Mouse (Mus musculus): ENCODE results near the gene Spcs1. TPM values are rescaled to one million over a fixed set of nuclear protein-coding genes. Genes with fewer than 3 reads are reported as not detected.

Gene Spcs1
- 340 and 355 TPM in 2 replicates for polyA plus RNA-seq (2015; fragmentation: Nextera tagmentation; extraction: Ambion mirVana)

DNA sequence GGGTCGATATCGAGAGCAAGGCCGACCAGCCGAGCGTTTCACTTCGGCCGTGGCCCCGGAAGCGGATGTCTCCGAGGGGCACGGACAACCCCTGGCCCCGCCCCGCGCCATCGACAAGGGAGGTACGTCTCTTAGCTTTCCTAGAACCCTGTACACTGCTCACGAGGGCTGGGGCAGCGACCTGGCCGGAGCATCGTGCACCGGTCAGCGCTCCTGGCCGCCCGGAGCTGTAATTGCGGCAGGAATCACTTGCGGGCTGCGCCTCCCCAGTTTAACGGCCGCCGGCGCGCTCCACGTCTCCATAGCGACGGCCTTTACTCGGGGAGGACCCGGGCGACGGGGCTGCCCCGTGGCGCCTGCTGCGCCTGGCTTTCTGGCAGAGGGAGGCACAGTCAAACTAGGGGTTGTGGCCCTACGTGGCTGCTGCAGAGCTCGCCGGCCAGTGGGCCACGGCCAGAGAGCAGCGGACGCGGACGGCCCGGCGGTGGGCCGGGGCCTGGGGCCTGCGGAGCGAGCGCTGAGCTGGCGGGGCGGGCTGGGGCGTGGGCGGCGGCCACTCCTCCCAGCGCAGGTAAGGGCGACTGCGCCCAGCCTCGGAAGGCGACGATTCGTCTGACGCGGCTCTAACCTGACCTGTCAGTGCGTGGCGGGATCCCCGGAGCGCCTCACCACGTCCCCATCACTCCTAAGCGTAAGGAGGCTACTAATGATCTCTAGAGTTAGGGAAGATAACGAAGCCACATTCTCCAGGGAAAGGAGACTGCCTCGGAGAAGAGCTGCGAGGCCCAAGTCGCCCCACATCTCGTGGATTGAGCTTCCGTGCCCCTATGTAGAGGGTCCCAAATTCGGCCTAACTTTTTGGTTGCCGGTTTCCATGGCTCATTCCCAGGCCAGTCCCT, at the start of gene Spcs1, which contains the start of gene Glt8d1:
Gene Spcs1 (minus strand): TSS at position 366 of the 899 bp plus-strand sequence.
Gene Glt8d1 (plus strand): TSS at position 94 of the 899 bp plus-strand sequence.
- under 1% methylated on average over 72 of the region's 84 CpGs for WGBS

DNA sequence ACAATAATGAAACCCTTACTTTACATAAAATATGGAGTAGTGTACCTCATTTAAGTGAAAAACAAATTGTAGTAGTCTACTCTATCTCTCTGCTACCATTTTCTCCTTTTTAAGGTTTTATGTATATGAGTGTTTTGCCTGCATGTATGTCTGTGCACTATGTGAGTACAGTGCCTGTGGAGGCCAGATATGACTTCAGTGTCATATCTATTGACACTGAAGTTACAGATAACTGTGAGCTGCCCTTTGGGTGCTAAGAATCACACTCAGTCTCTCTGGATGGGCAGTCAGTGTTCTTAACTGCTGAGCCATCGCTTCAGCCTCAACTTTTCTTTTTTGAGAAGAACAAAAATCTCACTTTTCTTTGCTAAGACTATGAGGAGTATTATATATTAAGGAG, 44.3 kb upstream of the Spcs1 start:
- no peak overlapping the region for H3K27ac ChIP-seq (ENCODE audit: low read depth, low read length)
- no peaks in the 10 kb centered on the region for H3K27me3 ChIP-seq (replicated peaks; ENCODE audit: control insufficient read depth, insufficient read depth, low read length)
- no peaks in the 10 kb centered on the region for H3K4me1 ChIP-seq (ENCODE audit: control insufficient read depth, insufficient read depth, low read depth, low read length)
- H3K4me2 ChIP-seq (ENCODE audit: low read length): no peak overlapping the region
- no peak overlapping the region for H3K9ac ChIP-seq (ENCODE audit: low read depth, low read length)
- no peaks in the 10 kb centered on the region for H3K9me3 ChIP-seq (ENCODE audit: control insufficient read depth, low read length)
- 100% methylated on average over 1 of the region's 1 CpGs for WGBS
- ATAC-seq: no peak
- H3K4me3 ChIP-seq (ENCODE audit: low read length): no peak overlapping the region
- H3K36me3 ChIP-seq (ENCODE audit: control insufficient read depth, insufficient read depth, low read length): peaks cover 38% of the 10 kb centered on the region

More for the DNA sequence above, at the start of gene Spcs1, which contains the start of gene Glt8d1:
- Histone ChIP-seq H3K4me1 (ENCODE audit: control insufficient read depth, insufficient read depth, low read depth, low read length) (peaks cover 15% of the 10 kb centered on the region), H3K9ac (ENCODE audit: low read depth, low read length) (peak within 1 kb of the TSS; percentile 99), H3K4me3 (ENCODE audit: low read length) (peak within 1 kb of the TSS; percentile 96), H3K36me3 (ENCODE audit: control insufficient read depth, insufficient read depth, low read length) (no peaks in the 10 kb centered on the region), H3K4me2 (ENCODE audit: low read length) (peak within 1 kb of the TSS; percentile 82), H3K9me3 (ENCODE audit: control insufficient read depth, low read length) (no peaks in the 10 kb centered on the region), H3K27me3 (replicated peaks; ENCODE audit: control insufficient read depth, insufficient read depth, low read length) (no peaks in the 10 kb centered on the region), H3K27ac (ENCODE audit: low read depth, low read length) (peak within 1 kb of the TSS; percentile 96)
- ATAC-seq: peak; percentile 97

DNA sequence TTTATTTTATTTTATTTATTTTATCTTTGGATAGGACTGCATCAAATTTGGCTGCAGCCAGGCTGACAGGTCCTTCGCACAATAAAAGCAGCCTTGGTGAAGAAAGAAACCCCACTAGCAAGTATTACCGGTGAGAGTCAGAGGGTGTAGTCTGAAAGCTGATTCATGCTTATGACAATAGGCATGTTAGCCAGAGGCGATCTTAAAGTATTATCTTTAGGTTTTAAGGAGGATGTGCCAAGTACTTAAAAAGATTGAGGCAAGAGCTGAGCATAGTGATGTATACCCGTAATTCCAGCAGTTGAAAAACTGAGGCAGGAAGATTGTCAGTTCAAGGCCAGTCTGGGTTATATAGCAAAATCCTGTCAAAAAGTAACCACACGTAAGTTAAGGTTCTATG, 43.8 kb upstream of the Spcs1 start:
- Histone ChIP-seq H3K9me3 (ENCODE audit: control insufficient read depth, low read length) (no peaks in the 10 kb centered on the region), H3K36me3 (ENCODE audit: control insufficient read depth, insufficient read depth, low read length) (peaks cover 35% of the 10 kb centered on the region), H3K4me2 (ENCODE audit: low read length) (no peak overlapping the region), H3K27ac (ENCODE audit: low read depth, low read length) (no peak overlapping the region), H3K9ac (ENCODE audit: low read depth, low read length) (no peak overlapping the region), H3K4me3 (ENCODE audit: low read length) (no peak overlapping the region), H3K4me1 (ENCODE audit: control insufficient read depth, insufficient read depth, low read depth, low read length) (no peaks in the 10 kb centered on the region), H3K27me3 (replicated peaks; ENCODE audit: control insufficient read depth, insufficient read depth, low read length) (no peaks in the 10 kb centered on the region)
- ATAC-seq: no peak
- 94% methylated on average over 5 of the region's 5 CpGs for WGBS

DNA sequence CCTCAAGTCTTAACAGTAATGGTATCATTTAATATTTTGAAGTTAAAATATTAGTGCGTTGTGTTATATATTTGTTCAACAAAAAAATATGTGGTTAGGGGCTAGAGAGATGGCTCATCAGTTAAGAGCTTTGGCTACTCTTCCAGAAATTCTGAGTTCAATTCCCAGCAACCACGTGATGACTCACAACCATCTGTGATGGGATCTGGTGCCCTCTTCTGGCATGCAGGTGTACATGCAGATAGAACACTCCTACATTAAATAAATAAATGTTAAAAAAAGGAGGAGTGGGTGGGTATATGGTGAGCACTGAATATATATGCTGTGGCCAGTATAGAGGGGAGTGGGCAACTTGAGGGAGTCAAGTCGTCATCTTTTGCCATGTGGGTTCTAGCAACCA, 24.3 kb upstream of the Spcs1 start:
- ATAC-seq: no peak
- H3K9ac ChIP-seq (ENCODE audit: low read depth, low read length): no peak overlapping the region
- H3K27ac ChIP-seq (ENCODE audit: low read depth, low read length): no peak overlapping the region
- H3K4me1 ChIP-seq (ENCODE audit: control insufficient read depth, insufficient read depth, low read depth, low read length): no peaks in the 10 kb centered on the region; the same call in 1 of the 2 replicates
- no peaks in the 10 kb centered on the region for H3K9me3 ChIP-seq (ENCODE audit: control insufficient read depth, low read length)
- no peak overlapping the region for H3K4me2 ChIP-seq (ENCODE audit: low read length)
- no peaks in the 10 kb centered on the region for H3K27me3 ChIP-seq (replicated peaks; ENCODE audit: control insufficient read depth, insufficient read depth, low read length)
- 79% methylated on average over 3 of the region's 3 CpGs for WGBS
- no peak overlapping the region for H3K4me3 ChIP-seq (ENCODE audit: low read length)
- H3K36me3 ChIP-seq (ENCODE audit: control insufficient read depth, insufficient read depth, low read length): peaks cover 36% of the 10 kb centered on the region

DNA sequence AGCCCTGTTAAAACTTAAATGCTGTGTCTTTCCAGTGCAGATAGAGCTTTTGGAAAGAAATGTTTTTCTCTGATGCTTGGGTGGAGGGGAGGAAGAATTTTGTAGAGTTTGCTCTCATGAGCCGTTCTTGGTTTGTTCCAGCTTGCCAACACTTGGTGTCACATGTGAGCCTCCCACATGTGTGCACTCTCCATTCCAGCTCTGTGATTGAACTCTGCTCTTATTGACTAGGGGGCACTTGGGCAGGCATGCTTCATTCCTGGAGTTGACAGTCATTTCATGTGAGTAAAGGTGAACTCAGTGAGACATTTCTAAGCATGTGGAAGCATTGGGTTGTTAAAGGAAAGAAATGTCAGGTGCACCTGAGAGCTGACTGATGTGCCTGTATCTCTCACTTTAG, 21.1 kb upstream of the Spcs1 start:
- 44% methylated on average over 1 of the region's 1 CpGs for WGBS
- no peak for ATAC-seq
- Histone ChIP-seq H3K27ac (ENCODE audit: low read depth, low read length) (no peak overlapping the region), H3K36me3 (ENCODE audit: control insufficient read depth, insufficient read depth, low read length) (peaks cover 28% of the 10 kb centered on the region), H3K9me3 (ENCODE audit: control insufficient read depth, low read length) (no peaks in the 10 kb centered on the region), H3K9ac (ENCODE audit: low read depth, low read length) (no peak overlapping the region), H3K4me2 (ENCODE audit: low read length) (no peak overlapping the region), H3K4me3 (ENCODE audit: low read length) (no peak overlapping the region), H3K4me1 (ENCODE audit: control insufficient read depth, insufficient read depth, low read depth, low read length) (peaks cover 16% of the 10 kb centered on the region), H3K27me3 (replicated peaks; ENCODE audit: control insufficient read depth, insufficient read depth, low read length) (no peaks in the 10 kb centered on the region)

DNA sequence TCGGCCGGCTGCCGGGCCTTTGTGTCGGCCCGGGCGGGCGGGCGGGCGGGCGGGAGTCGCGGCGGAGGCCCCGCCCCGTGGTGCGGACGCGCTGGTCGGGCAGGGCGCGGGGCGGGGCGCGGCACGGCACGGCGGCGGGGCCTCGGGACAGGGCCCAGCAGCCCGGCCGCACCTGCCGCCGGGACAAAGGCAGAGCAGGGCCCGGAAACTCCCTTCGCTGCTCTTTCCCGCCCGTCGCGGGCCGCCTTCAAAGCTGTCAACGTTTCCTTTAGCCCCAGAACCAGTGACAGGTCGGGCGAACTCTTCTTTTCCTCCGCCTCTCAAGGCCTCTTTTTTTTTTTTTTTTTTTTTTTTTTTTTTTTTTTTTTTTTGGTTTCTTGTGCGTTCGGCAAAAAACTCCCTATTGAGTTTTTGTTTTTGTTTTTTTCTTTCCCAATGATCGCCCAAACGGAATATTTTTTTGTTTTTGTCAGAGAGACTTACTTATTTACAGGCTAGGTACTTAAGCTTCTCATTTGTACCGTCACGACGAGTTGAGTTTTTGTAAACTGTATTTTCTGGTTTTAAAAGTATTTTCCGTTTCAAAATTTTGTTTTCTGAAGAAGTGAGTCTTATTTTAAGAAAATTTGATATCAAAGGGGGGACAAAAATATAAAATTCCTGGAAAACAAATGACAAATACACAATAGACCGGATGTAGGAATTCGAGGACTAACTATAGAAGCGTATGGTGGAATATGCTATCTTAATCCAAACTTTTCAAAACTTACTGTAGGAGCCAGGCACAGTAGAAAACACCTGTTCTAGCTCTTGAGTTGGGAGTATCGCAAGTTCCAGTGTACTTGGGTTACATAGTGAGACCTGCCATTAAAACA, 18.1 kb upstream of the Spcs1 start:
- H3K4me2 ChIP-seq (ENCODE audit: low read length): peak overlapping the region; percentile 64
- H3K27ac ChIP-seq (ENCODE audit: low read depth, low read length): peak overlapping the region; percentile 99
- H3K4me3 ChIP-seq (ENCODE audit: low read length): peak overlapping the region; percentile 54
- H3K36me3 ChIP-seq (ENCODE audit: control insufficient read depth, insufficient read depth, low read length): peaks cover 20% of the 10 kb centered on the region
- H3K9ac ChIP-seq (ENCODE audit: low read depth, low read length): peak overlapping the region; percentile 97
- no peaks in the 10 kb centered on the region for H3K9me3 ChIP-seq (ENCODE audit: control insufficient read depth, low read length)
- peaks cover 18% of the 10 kb centered on the region for H3K4me1 ChIP-seq (ENCODE audit: control insufficient read depth, insufficient read depth, low read depth, low read length)
- peak; percentile 96 for ATAC-seq
- WGBS: 6% methylated on average over 37 of the region's 56 CpGs
- no peaks in the 10 kb centered on the region for H3K27me3 ChIP-seq (replicated peaks; ENCODE audit: control insufficient read depth, insufficient read depth, low read length)

DNA sequence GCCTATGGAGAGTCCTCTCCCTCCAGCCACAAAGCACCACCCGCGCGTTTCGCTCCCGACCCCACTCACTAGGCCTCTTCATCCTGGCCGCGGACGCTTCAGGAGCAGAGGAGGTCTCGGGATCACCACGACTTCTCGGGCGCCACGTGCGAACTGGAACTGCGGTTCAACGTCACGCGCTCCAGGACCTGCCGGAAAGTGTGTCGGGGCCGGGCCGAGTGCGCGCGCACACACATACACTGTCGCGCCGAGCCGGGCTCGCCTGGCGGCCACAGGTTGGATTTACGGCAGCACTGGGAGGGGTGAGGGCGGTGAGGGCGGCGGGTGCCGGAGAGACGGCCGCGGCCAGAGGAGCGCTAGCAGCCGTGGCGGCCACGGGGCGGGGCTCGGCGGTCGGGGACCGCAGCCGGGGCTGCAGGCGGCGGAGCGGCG, 17.4 kb upstream of the Spcs1 start, which contains the start of the genes Pbrm1 and Gnl3:
Gene Pbrm1 (plus strand): TSS at position 279 of the 432 bp plus-strand sequence.
Gene Gnl3 (minus strand): TSS at position 293 of the 432 bp plus-strand sequence.
- Histone ChIP-seq H3K4me2 (ENCODE audit: low read length) (peak within 1 kb of the TSS; percentile 87), H3K4me1 (ENCODE audit: control insufficient read depth, insufficient read depth, low read depth, low read length) (peaks cover 18% of the 10 kb centered on the region), H3K36me3 (ENCODE audit: control insufficient read depth, insufficient read depth, low read length) (peaks cover 23% of the 10 kb centered on the region), H3K27ac (ENCODE audit: low read depth, low read length) (peak within 1 kb of the TSS; percentile 99), H3K9me3 (ENCODE audit: control insufficient read depth, low read length) (no peaks in the 10 kb centered on the region), H3K9ac (ENCODE audit: low read depth, low read length) (peak within 1 kb of the TSS; percentile 97), H3K4me3 (ENCODE audit: low read length) (peak within 1 kb of the TSS; percentile 54), H3K27me3 (replicated peaks; ENCODE audit: control insufficient read depth, insufficient read depth, low read length) (no peaks in the 10 kb centered on the region)
- WGBS: under 1% methylated on average over 45 of the region's 53 CpGs
- peak; percentile 97 for ATAC-seq

DNA sequence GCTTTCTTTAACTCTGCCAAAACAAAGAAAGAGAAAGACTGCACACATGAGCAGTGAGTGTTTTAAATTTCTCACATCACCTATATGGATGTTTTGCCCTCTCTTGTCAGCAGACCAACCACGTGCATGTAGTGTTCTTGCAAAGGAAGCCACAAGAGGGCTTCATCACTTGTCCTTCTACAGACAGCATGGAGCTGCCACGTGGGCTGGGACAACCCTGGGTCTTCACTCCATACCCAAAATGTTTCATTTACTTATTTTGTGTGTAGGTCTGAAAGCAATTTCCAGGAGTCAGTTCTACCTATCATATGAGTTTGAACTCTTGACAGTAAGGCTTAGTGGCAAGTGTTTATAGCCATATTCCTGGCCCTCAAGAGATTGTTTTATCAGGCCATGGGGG, 16.4 kb upstream of the Spcs1 start:
- H3K36me3 ChIP-seq (ENCODE audit: control insufficient read depth, insufficient read depth, low read length): peaks cover 26% of the 10 kb centered on the region
- no peaks in the 10 kb centered on the region for H3K9me3 ChIP-seq (ENCODE audit: control insufficient read depth, low read length)
- peak overlapping the region; percentile 54 for H3K4me3 ChIP-seq (ENCODE audit: low read length)
- H3K27me3 ChIP-seq (replicated peaks; ENCODE audit: control insufficient read depth, insufficient read depth, low read length): no peaks in the 10 kb centered on the region
- peak overlapping the region; percentile 97 for H3K9ac ChIP-seq (ENCODE audit: low read depth, low read length)
- no peak for ATAC-seq
- peaks cover 18% of the 10 kb centered on the region for H3K4me1 ChIP-seq (ENCODE audit: control insufficient read depth, insufficient read depth, low read depth, low read length)
- no peak overlapping the region for H3K27ac ChIP-seq (ENCODE audit: low read depth, low read length)
- H3K4me2 ChIP-seq (ENCODE audit: low read length): peak overlapping the region; percentile 87
- WGBS: 0% methylated on average over 2 of the region's 2 CpGs

Data from hindbrain, embryonic 16.5 days (tissue).